Mouse (Mus musculus): ENCODE data around the gene Myd88.
A peak's percentile ranks its signal among the peaks of the same experiment; 100 is the strongest.

Myd88 gene

GRCm38 (mm10) chr9:119340212-119340580, 1.0 kb downstream of the Myd88 start:
- no peak for DNase-seq (ENCODE audit: low read depth, low spot score)

- DNase-seq (ENCODE audit: low read depth, low spot score): no peak
These were observed 1.5 kb downstream of the Myd88 start, which contains the start of gene Acaa1a for GRCm38 (mm10) chr9:119339558-119340211. Gene Acaa1a, plus strand, starts transcription at chr9:119339676.

- no peak for DNase-seq (ENCODE audit: low read depth, low spot score)
These were observed 2.1 kb downstream of the Myd88 start for GRCm38 (mm10) chr9:119339106-119339505.

- no peak for DNase-seq (ENCODE audit: low read depth, low spot score)
These were observed 2.9 kb downstream of the Myd88 start for GRCm38 (mm10) chr9:119338350-119338749.

- DNase-seq (ENCODE audit: low read depth, low spot score): no peak
These were observed 3.4 kb downstream of the Myd88 start for GRCm38 (mm10) chr9:119337842-119338241.

- DNase-seq (ENCODE audit: low read depth, low spot score): no peak
These were observed 5.6 kb downstream of the Myd88 start for GRCm38 (mm10) chr9:119335571-119335970.

- no peak for DNase-seq (ENCODE audit: low read depth, low spot score)
These were observed 6.4 kb downstream of the Myd88 start for GRCm38 (mm10) chr9:119334834-119335233.

- no peak for DNase-seq (ENCODE audit: low read depth, low spot score)
These were observed 6.9 kb downstream of the Myd88 start for GRCm38 (mm10) chr9:119334324-119334723.

GRCm38 (mm10) chr9:119330186-119330963, 10.8 kb downstream of the Myd88 start:
- DNase-seq (ENCODE audit: low read depth, low spot score): no peak

- DNase-seq (ENCODE audit: low read depth, low spot score): no peak
These were observed 12.7 kb downstream of the Myd88 start for GRCm38 (mm10) chr9:119328488-119328887.

GRCm38 (mm10) chr9:119324130-119324529, 17.1 kb downstream of the Myd88 start:
- no peak for DNase-seq (ENCODE audit: low read depth, low spot score)

GRCm38 (mm10) chr9:119323260-119323645, 18.0 kb downstream of the Myd88 start:
- DNase-seq (ENCODE audit: low read depth, low spot score): no peak

GRCm38 (mm10) chr9:119322289-119323259, 18.6 kb downstream of the Myd88 start, which contains the start of gene Oxsr1:
Gene Oxsr1, minus strand, starts transcription at chr9:119322427.
- peak; percentile 98 for DNase-seq (ENCODE audit: low read depth, low spot score)

- DNase-seq (ENCODE audit: low read depth, low spot score): no peak
These were observed 19.6 kb downstream of the Myd88 start for GRCm38 (mm10) chr9:119321392-119322229.

- no peak for DNase-seq (ENCODE audit: low read depth, low spot score)
These were observed 20.3 kb downstream of the Myd88 start for GRCm38 (mm10) chr9:119320946-119321345.

GRCm38 (mm10) chr9:119320446-119320845, 20.8 kb downstream of the Myd88 start:
- DNase-seq (ENCODE audit: low read depth, low spot score): no peak

- DNase-seq (ENCODE audit: low read depth, low spot score): no peak
These were observed 22.3 kb downstream of the Myd88 start for GRCm38 (mm10) chr9:119318891-119319290.

GRCm38 (mm10) chr9:119313096-119313495, 28.1 kb downstream of the Myd88 start:
- no peak for DNase-seq (ENCODE audit: low read depth, low spot score)

- no peak for DNase-seq (ENCODE audit: low read depth, low spot score)
These were observed 32.1 kb downstream of the Myd88 start for GRCm38 (mm10) chr9:119309067-119309466.

- no peak for DNase-seq (ENCODE audit: low read depth, low spot score)
These were observed 35.3 kb downstream of the Myd88 start for GRCm38 (mm10) chr9:119305863-119306262.

GRCm38 (mm10) chr9:119298563-119298962, 42.6 kb downstream of the Myd88 start:
- DNase-seq (ENCODE audit: low read depth, low spot score): no peak
